Mouse (Mus musculus): ENCODE data around the gene Zmiz1.

DNA sequence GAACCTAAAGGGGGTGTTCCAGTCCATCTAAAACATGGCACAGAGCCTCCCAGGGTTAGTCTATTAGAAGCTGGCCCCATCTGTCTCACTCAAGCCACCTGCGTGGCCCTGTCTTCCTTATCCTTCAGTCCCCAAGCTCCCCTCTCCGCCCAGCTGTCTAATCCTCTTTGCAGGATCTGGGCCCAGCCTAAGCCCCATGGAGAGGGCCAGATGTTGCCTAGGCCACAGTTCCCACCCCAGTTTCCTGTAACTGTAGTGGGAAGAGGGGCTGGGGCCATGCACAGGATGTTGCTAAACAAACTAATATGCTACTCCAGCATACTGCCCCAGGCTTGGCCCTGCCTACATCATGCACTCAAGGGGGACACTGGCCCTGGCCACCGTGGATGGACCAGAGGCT is 118.4 kb downstream of the Zmiz1 start:
- TF ChIP-seq CTCF (IDR thresholded peaks at IDR 0.05) (no peak), EP300 (IDR thresholded peaks at IDR 0.05) (no peak)
